26 mouse cellular contexts compared by ENCODE assay signal in genomic region chr2:135650885-135651284, GRCm38 (mm10). TPM values are rescaled to one million over a fixed set of nuclear protein-coding genes. Genes with fewer than 3 reads are reported as not detected.
A peak's percentile ranks its signal among the peaks of the same experiment; 100 is the strongest.
DNase-seq lines count a peak whose midpoint lies in the region; ATAC-seq lines count a peak whose summit lies in the region.
"Had no signal": no experiment of that assay in that cellular context is flagged by ENCODE, and none has a peak within 500 bp of the region (broad histone marks: within the 10 kb centered on the region; RNA-seq: fewer than 3 reads in every experiment).

No protein-coding gene starts in this region.

- no peaks in the 10 kb centered on the region for H3K36me3 ChIP-seq in heart, embryonic 11.5 days (ENCODE audit: control insufficient read depth, insufficient read depth, low read length)
- H3K36me3 ChIP-seq: embryonic facial prominence, embryonic 15.5 days; forebrain, embryonic 10.5 days; forebrain, embryonic 15.5 days; hindbrain, embryonic 12.5 days; intestine, embryonic 15.5 days had no signal

- intact Hi-C loops in gastrocnemius, postnatal 14 days (cut with DNase I; ENCODE audit: low total_unique reads): loop anchor here (10.0 kb wide), 1 partner anchor 86 kb away; no protein-coding TSS in a partner anchor

- no peak overlapping the region for H3K9ac ChIP-seq in heart, embryonic 11.5 days (ENCODE audit: low read depth, low read length)
- H3K9ac ChIP-seq: embryonic facial prominence, embryonic 15.5 days; forebrain, embryonic 15.5 days; hindbrain, embryonic 12.5 days; intestine, embryonic 15.5 days had no signal

- no peaks in the 10 kb centered on the region for H3K4me1 ChIP-seq in heart, embryonic 11.5 days (ENCODE audit: control insufficient read depth, insufficient read depth, low read length)
- H3K4me1 ChIP-seq: embryonic facial prominence, embryonic 15.5 days; forebrain, embryonic 10.5 days; forebrain, embryonic 15.5 days; hindbrain, embryonic 12.5 days; intestine, embryonic 15.5 days had no signal

- no peak overlapping the region for H3K4me2 ChIP-seq in heart, embryonic 11.5 days
- H3K4me2 ChIP-seq: embryonic facial prominence, embryonic 15.5 days; forebrain, embryonic 15.5 days; hindbrain, embryonic 12.5 days; intestine, embryonic 15.5 days had no signal

- 68% methylated on average over 3 of the region's 3 CpGs for WGBS in heart, embryonic 11.5 days (ENCODE audit: insufficient replicate concordance)

- DNase-seq in heart, adult 11 months: peak; percentile 60
- peak; percentile 80 for DNase-seq in ZHBTc4 (ENCODE audit: low read depth, low spot score)
- DNase-seq in induced T-regulatory cell, adult 2 months (ENCODE audit: low read depth): peak; percentile 43
- no peak for DNase-seq in gastrocnemius, postnatal 14 days
- DNase-seq in layer of hippocampus, postnatal 14 days (ENCODE audit: low spot score in 2 of 2): no peak
- DNase-seq in frontal cortex, postnatal 25 days (ENCODE audit: low spot score in 2 of 2): no peak
- DNase-seq: adrenal gland, postnatal 14 days; B cell, adult 2 months; cerebellum, adult 18-20 months; cerebellum, adult 9-11 months; embryo, embryonic 11 days; gastrocnemius, postnatal 10 days; heart, postnatal 10 days; heart, postnatal 4 days; kidney, adult 18-20 months had no signal

- no peaks in the 10 kb centered on the region for H3K9me3 ChIP-seq in heart, embryonic 11.5 days (replicated peaks; ENCODE audit: control insufficient read depth, low read length)
- H3K9me3 ChIP-seq: embryonic facial prominence, embryonic 15.5 days; forebrain, embryonic 10.5 days; forebrain, embryonic 15.5 days; hindbrain, embryonic 12.5 days; intestine, embryonic 15.5 days had no signal

- H3K4me3 ChIP-seq in heart, embryonic 11.5 days (ENCODE audit: low read depth, low read length): no peak overlapping the region
- H3K4me3 ChIP-seq: embryonic facial prominence, embryonic 15.5 days; erythroblast, embryonic 14.5 days; forebrain, embryonic 10.5 days; forebrain, embryonic 15.5 days; hindbrain, embryonic 12.5 days; intestine, embryonic 15.5 days had no signal

- no peak for ATAC-seq in heart, embryonic 11.5 days (replicated peaks; ENCODE audit: insufficient number of reproducible peaks, low FRiP score, low TSS enrichment)
- no peak for ATAC-seq in cerebellum, adult (ENCODE audit: insufficient number of reproducible peaks, low FRiP score, low TSS enrichment)
- ATAC-seq: forebrain, embryonic 15.5 days; hindbrain, embryonic 16.5 days; intestine, embryonic 15.5 days had no signal

- no peak overlapping the region for H3K27ac ChIP-seq in heart, embryonic 11.5 days (ENCODE audit: low read depth, low read length)
- H3K27ac ChIP-seq: embryonic facial prominence, embryonic 15.5 days; forebrain, embryonic 10.5 days; forebrain, embryonic 15.5 days; hindbrain, embryonic 12.5 days; intestine, embryonic 15.5 days had no signal

- no peaks in the 10 kb centered on the region for H3K27me3 ChIP-seq in heart, embryonic 11.5 days (ENCODE audit: control insufficient read depth, insufficient read depth, low read length)
- H3K27me3 ChIP-seq: CH12.LX; embryonic facial prominence, embryonic 15.5 days; forebrain, embryonic 15.5 days; hindbrain, embryonic 12.5 days; intestine, embryonic 15.5 days had no signal

RNA-seq across cellular contexts. Expression of gene Plcb4, which starts 7.9 kb away (rescaled TPM):
- polyA plus RNA-seq in heart, embryonic 11.5 days (2014; fragmentation: Nextera tagmentation; extraction: Ambion mirVana): 25.8 and 33.8 TPM in 2 replicates
- 10 to 100 TPM; 25.7 to 34.5 TPM for total RNA-seq in gastrocnemius, postnatal 14 days (2021)
- 10 to 100 TPM; 22.5 to 33.7 TPM for total RNA-seq in layer of hippocampus, postnatal 14 days (2021)
- total RNA-seq: CH12.LX, MEL had no signal
- polyA plus RNA-seq: erythroblast, embryonic 14.5 days had no signal

Comparison
In these comparisons a context has a peak if more than half of its experiments do, and no peak if none do; other contexts are left out.
1. DNase-seq: peak in heart, adult 11 months (single experiment), ZHBTc4 (single experiment) and induced T-regulatory cell, adult 2 months (single experiment); none in gastrocnemius, postnatal 14 days (single experiment), layer of hippocampus, postnatal 14 days (0 of 2) and frontal cortex, postnatal 25 days (0 of 2).